Mouse (Mus musculus) layer of hippocampus, adult 2 months (tissue): Measurements from ENCODE around the gene Gm21983. TPM values are rescaled to one million over a fixed set of nuclear protein-coding genes. Genes with fewer than 3 reads are reported as not detected.

ENCODE experiments used
- DNase-seq, 2 experiments: peaks; one replicate each; pipeline ENCODE4 v3.0.0; 2022; ENCODE audit warnings: low spot score in 2 of 2
- H3K27ac ChIP-seq: fragments of 200-600 bp; 2 replicates; pipeline ENCODE4 v1.8.1; 2022
- H3K4me3 ChIP-seq: fragments of 200-600 bp; 2 replicates; pipeline ENCODE4 v1.8.1; 2022; ENCODE audit warnings: mild to moderate bottlenecking
- CTCF ChIP-seq: fragments of 200-600 bp; conservative IDR thresholded peaks from 2 replicates; pipeline ENCODE4 v1.8.1; 2022; ENCODE audit warnings: antibody characterized with exemption, mild to moderate bottlenecking, moderate library complexity
- total RNA-seq, 2 experiments: library from RNA; stranded (reverse); gene quantifications; 2 replicates each; pipeline ENCODE4 v1.2.3; 2021

Gm21983 gene
- total RNA-seq, 2 experiments from 2014 or later, result not detected

DNA sequence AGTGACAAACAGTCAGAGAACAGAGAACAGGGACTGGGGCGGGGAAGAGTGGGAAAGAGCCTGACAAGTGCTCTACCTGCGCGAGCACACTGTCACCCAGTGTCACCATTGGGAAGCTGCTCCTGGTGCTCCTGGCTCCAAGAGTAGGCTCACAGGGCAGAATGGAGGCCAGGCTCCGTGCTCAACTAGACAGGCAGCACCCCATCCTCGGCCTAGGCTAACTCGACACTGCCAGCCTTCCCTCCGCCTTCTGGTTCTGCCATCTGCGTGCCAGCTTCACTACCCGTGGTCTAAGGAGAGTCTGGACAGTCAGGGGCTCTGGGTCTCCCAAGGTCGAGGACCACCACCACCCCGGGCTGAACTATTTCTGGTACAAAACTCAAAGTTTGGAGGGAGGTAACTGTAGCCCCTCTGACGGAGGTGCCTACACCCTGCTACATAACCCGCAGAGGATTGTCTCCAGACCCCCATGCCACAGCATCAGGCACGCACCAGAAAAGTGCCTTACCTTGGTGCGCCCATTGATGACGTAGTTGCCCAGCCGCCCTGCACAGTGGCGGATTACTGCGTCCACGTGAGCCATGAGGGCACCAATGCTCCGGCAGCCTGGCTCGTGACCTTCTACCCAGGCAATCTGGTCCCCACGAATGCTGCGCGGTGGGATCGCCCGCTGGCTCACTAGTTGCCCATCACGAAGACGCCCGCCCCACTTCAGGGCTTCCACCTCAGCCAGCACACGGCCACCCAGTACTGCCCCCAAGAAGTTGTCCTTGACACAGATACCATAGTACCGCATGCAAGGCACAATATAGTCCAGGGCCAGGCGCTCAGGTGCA lies 16.6 kb downstream of the Gm21983 start:
- Histone ChIP-seq H3K4me3 (peak overlapping the region; percentile 91), H3K27ac (peak overlapping the region; percentile 99)
- peak in 1 of 2 experiments; percentile 80 for DNase-seq
- TF ChIP-seq CTCF, result no peak

DNA sequence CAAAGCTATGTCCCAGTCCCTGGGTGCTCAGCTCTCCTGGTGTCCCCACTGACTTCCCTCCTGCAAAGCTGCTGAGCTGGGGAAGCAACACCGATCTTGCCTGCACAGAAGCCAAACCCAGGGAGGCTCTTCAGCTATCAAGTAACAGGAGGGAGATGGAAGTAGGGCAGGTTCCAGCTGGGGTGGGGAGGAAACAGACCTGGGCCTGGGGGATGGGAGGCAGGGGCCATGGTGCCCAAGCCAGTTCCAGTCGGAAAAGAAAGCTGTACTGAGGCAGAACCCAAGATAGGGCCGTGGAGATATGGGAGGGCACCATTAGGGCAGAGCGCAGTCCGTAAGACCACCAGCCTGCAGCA lies 17.5 kb downstream of the Gm21983 start:
- TF ChIP-seq CTCF, result no peak
- Histone ChIP-seq H3K4me3 (peak overlapping the region; percentile 91), H3K27ac (peak overlapping the region; percentile 99)
- DNase-seq, result no peak

DNA sequence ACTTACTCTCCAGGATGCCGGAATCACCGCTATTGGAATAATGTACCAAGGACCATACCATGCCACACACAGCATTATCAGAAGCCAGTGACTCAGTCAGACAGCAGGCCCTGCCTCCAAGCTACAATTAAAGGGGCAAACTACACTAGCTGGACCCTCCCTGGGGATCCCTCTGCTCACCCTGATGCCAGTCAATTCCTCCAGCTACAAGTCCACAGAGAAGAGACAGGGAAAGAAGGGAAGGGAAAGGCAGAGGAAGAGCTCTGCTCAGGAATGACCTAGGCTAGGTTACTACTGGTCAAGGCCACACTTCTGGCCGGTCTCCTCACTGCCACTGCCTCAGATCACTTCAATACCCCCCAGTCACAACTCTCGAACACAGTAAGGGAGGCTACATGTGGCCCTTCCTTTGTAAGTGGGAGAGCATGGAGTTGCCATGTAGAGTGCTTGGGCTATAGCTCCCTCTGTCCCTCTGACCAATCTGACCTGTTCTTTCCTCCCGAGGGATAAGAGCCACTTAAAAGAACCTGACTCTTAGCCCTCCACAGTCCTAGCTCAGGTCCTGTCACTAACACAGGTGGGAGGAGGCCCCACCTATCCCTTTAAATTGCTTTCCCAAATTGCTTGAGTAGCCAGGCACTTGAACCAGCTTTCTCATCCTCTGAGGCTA lies 18.0 kb downstream of the Gm21983 start:
- H3K27ac ChIP-seq, result peak overlapping the region; percentile 99
- H3K4me3 ChIP-seq, result peak overlapping the region; percentile 91
- no peak for TF ChIP-seq CTCF
- DNase-seq, result no peak

DNA sequence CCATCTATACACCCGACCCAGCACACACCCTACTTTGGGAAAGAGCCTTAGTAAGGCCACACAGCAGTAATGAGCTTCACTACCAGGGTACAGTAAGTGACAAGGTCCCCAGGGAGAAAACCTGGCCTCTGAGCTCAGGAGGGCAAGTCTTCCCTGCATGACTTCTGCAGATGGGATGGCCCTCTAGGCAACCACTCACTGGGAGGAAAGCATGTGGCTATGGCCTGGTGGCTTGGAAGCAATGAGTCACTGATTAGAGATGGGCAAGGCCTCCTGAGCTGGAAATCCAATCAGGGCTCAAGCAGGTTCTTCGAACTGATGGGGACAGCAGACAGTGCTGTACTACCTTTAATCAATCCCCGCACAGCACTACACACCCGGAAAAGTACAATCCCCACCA lies 19.1 kb downstream of the Gm21983 start:
- no peak for TF ChIP-seq CTCF
- peak overlapping the region; percentile 9; the same call in 1 of the 2 replicates for H3K27ac ChIP-seq
- no peak for DNase-seq
- H3K4me3 ChIP-seq, result no peak overlapping the region

GRCm38 (mm10) chr7:27160921-27161320 lies 20.0 kb downstream of the Gm21983 start:
- Histone ChIP-seq H3K27ac (peak overlapping the region; percentile 9; the same call in 1 of the 2 replicates), H3K4me3 (no peak overlapping the region)
- DNase-seq, result no peak
- no peak for TF ChIP-seq CTCF

- TF ChIP-seq CTCF, result peak; percentile 99
- Histone ChIP-seq H3K27ac (peak overlapping the region; percentile 74), H3K4me3 (peak overlapping the region; percentile 15; the same call in 1 of the 2 replicates)
- DNase-seq, result peak; percentile 91 to 92
These were observed 21.0 kb downstream of the Gm21983 start for GRCm38 (mm10) chr7:27159882-27160281.

- Histone ChIP-seq H3K4me3 (no peak overlapping the region), H3K27ac (peak overlapping the region; percentile 74; the same call in 1 of the 2 replicates)
- no peak for TF ChIP-seq CTCF
- DNase-seq, result no peak
These were observed 21.6 kb downstream of the Gm21983 start for GRCm38 (mm10) chr7:27159256-27159655.

- Histone ChIP-seq H3K4me3 (no peak overlapping the region), H3K27ac (no peak overlapping the region)
- DNase-seq, result no peak
- no peak for TF ChIP-seq CTCF
These were observed 22.7 kb downstream of the Gm21983 start for GRCm38 (mm10) chr7:27158171-27158570.

GRCm38 (mm10) chr7:27156005-27156404 lies 24.9 kb downstream of the Gm21983 start:
- no peak overlapping the region for H3K4me3 ChIP-seq
- DNase-seq, result peak; percentile 52 to 70
- H3K27ac ChIP-seq, result peak overlapping the region; percentile 46; the same call in 1 of the 2 replicates
- no peak for TF ChIP-seq CTCF

DNA sequence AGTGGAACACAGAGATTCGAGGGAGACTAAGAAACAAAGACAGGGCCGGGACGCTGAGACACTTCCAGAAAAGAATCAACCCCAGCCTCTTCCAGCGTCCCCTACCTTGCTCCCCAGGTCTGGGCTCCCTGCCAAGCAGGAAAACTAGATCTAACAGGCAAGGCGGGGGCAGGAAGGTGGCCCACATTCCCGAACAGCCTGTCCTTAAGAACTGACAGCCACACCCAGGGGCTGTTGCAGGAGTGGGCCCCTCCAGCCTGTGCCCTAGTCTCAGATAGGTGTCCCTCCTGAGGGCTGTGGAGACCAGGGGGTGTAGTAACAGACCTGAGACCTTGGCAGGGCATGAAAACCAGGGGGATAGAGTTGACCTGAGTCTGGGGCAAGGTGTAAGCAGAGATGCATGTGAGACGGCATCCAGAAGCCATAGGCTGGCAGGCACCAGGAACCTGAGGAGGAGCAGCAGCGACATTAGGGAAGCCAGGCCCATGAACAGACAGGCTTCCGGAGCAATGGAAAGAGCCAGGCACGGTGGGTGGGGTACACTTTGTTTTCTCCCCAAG lies 27.6 kb downstream of the Gm21983 start, which contains the start of gene Cyp2t4:
Gene Cyp2t4 (plus strand): TSS at position 510 of the 560 bp plus-strand sequence.
- no peak for TF ChIP-seq CTCF
- no peak for DNase-seq
- Histone ChIP-seq H3K27ac (peak within 1 kb of the TSS; percentile 18; the same call in 1 of the 2 replicates), H3K4me3 (no peak within 1 kb of the TSS)

DNA sequence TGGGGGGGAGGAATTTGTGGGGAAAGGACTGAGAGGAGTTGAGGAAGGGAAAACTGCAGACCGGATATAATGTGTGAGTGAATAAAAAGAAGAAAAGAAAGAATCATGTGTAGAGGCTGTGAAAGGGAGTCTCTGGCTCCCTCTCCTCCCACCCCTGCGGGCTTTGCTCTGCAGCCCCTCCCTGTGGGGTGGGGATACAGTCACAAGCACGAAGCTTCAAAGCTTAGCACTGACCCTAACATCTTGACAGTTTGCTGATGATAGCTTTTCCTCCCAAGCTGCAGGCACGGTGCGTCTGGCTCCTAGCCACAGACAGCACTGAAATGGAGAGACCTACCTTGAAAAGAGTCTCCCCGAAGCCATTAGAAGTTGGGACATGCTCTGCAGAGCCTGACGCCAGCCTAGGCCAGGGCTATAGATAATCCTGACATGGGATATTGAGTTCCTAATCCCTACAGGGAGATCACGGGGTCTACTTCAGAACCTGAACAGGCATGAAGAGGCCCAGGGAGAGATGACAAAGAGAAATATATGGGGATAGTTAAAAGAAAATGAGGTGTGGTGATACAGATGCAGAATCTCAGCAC lies 44.4 kb downstream of the Gm21983 start:
- Histone ChIP-seq H3K27ac (no peak overlapping the region), H3K4me3 (no peak overlapping the region)
- no peak for DNase-seq
- no peak for TF ChIP-seq CTCF

GRCm38 (mm10) chr7:27133757-27134156 lies 47.1 kb downstream of the Gm21983 start:
- Histone ChIP-seq H3K27ac (no peak overlapping the region), H3K4me3 (no peak overlapping the region)
- no peak for TF ChIP-seq CTCF
- no peak for DNase-seq

DNA sequence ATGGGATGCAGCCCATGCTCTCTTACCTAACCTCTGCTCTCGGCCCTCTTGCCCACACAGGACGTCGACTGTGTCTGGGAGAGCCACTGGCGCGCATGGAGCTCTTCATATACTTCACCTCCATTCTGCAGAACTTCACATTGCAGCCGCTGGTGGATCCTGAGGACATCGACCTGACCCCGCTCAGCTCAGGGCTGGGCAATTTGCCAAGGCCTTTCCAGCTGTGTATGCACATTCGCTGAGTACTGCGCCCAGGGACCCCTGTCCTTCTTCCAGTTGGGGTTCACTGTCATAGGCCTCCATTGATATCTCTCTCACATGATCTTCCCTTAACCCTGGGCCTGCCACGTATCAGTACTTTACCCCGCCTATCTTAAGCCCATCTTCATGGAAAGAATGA lies 47.7 kb downstream of the Gm21983 start:
- H3K4me3 ChIP-seq, result no peak overlapping the region
- TF ChIP-seq CTCF, result no peak
- no peak for DNase-seq
- H3K27ac ChIP-seq, result no peak overlapping the region
